Mouse (Mus musculus) T-helper 1 cell (primary cell): ENCODE measurements around the gene Foxn4.

ENCODE experiments used
- in situ Hi-C: fragments of 300-600 bp; cut with MboI, MseI; formaldehyde crosslinking; loops from one replicate; pipeline ENCODE4 v1.15.1; 2025; ENCODE audit warnings: high pct_unique_total_duplicates

Foxn4 gene

GRCm38 (mm10) chr5:114279382-114280143 lies 6.0 kb upstream of the Foxn4 start:
- in situ Hi-C loops = loop anchor here (5.0 kb wide), 1 partner anchor 77 kb away; no protein-coding TSS in a partner anchor

GRCm38 (mm10) chr5:114275991-114276390 lies 2.4 kb upstream of the Foxn4 start:
- in situ Hi-C loops = no loop called here

DNA sequence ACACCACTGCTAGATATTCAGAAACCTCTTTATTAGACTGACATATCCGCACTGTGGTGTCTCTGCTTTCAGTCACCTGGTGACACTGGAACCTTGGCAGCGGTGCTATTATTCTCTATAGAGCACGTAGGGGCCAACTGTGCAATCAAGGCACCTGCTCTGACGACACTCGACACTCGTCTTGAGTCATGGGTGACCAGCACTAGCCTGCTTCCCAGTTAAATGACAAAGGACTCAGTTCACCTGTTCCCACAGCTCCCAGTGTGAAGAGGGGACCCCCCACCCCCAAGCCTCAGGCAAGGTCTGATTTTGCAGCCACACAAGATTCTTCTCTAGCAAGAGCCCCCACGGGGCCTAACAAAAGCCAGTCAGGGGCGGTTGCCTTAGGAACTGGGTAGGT lies 1.7 kb upstream of the Foxn4 start:
- in situ Hi-C loops = no loop called here

DNA sequence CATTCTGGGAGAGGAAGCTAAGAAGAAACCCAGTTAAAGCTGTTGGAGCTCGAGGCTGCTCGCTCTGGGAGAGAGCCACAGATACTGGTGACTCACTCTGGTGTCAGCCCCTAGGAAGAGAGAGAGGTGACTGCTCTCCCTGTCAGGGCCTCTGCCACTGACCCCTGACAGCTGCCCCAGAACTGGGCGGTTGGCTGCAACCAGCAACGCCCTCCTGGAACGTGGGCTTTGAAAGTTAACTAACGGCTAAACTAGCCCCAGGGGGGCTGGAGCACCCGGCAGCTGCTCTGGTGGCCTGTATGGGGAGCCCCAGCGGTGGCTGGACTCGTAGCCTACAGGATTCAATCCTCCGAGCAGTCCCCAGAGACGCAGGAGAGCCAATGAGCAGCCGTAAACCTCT lies 3.6 kb downstream of the Foxn4 start:
- in situ Hi-C loops = no loop called here

DNA sequence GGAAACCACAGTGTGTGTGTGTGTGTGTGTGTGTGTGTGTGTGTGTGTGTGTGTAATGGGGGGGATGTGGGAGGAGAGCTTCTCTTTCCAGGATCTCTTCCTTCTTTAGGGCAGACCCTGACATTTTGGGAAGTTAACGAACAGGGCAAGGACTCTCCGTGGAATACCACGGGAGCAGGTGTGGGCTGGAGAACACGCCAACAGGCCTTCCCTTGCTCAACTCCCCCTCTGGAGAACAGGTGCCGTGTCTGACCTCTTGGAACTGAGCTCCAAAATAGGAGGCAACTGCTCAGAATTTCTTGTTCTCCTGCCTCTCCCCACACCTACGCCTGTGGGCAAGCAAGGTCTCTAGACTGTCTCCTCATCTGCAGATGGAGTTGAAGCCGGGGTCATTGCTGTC lies 4.1 kb downstream of the Foxn4 start:
- in situ Hi-C loops = no loop called here

GRCm38 (mm10) chr5:114268646-114269045 lies 5.0 kb downstream of the Foxn4 start:
- in situ Hi-C loops = no loop called here

DNA sequence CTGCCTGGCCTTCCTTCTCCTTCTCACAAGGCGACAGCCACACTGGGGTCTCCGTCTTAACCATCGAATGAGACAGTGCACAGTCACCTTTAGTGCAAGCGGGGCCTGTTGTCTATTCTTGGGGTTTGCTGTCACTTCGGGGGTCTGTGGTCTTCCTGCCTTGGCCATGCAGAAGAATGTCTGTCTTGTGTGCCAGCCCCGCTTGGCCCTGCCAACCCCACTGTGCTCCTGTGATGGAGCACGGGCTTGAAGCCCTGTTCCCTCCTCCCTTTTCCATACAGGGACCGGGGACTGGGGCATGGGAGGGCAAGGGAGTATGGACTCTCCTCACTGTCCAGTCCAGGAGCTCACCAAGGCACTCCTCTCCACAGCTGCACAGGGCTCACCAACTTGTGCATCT lies 8.8 kb downstream of the Foxn4 start:
- in situ Hi-C loops = no loop called here

DNA sequence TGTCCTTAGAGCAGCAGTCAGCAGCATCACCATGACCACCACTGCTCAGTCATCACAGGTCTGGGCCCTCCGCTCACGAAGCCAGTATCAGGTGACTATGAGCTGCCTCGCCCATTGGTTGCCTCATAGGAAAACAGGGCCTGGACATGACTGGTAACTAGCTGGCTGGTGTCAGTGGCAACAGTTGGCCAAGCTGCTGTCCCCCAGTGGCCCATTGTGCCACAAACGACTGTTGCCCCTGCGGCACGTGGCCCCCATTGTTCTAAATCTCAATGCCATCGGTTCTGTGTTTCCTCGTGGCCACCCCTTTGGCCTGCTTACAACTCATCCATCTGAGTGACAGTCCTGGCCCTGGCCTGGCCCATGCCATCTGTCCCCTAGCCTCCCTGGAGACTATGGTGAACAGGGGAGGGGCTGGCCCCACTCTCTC lies 9.6 kb downstream of the Foxn4 start:
- in situ Hi-C loops = no loop called here

DNA sequence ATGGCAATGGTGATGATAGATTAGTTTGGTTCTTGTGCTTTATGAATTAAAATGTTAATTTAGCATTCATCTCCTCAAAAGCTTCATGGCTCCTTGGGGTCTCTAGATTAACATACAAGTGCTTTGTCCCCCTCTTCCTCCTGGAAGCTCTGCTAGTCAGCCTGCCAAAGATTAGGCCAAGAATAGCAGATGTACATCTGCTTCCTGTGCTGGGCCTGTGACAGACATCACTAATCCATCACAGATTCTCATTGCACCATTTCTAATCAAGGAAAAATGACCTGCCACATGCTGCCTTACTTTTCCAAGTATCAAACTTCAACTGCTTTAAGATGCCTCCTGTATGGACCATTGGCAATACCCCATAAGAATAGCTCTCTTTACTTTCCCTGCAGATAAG lies 12.1 kb downstream of the Foxn4 start:
- in situ Hi-C loops = no loop called here

GRCm38 (mm10) chr5:114259495-114259894 lies 14.1 kb downstream of the Foxn4 start:
- in situ Hi-C loops = loop anchor here (10.0 kb wide), 1 partner anchor 1605 kb away; no protein-coding TSS in a partner anchor

- in situ Hi-C loops = loop anchor here (5.0 kb wide), 1 partner anchor 64 kb away; no protein-coding TSS in a partner anchor
Observed at GRCm38 (mm10) chr5:114248174-114248589, 25.4 kb downstream of the Foxn4 start.

DNA sequence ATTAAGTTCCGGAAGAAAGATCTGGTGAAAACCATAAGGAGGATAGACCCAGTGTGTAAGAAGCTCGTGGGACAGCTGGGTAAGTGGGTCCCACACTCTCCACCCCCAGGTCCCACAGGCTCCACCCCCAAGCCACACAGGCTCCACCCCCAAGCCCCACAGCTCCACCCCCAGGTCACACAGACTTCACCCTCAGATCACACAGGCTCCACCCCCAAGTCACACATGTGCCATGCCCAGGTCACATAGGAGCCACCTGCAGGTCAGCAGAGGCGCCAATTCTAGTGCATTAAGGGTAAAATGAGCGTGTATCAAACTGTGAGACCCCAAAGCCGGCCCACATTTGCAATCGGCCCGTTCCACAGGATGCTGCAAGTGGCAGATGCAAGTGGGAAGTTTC lies 27.1 kb downstream of the Foxn4 start:
- in situ Hi-C loops = loop anchor here (5.0 kb wide), 1 partner anchor 66 kb away; no protein-coding TSS in a partner anchor

DNA sequence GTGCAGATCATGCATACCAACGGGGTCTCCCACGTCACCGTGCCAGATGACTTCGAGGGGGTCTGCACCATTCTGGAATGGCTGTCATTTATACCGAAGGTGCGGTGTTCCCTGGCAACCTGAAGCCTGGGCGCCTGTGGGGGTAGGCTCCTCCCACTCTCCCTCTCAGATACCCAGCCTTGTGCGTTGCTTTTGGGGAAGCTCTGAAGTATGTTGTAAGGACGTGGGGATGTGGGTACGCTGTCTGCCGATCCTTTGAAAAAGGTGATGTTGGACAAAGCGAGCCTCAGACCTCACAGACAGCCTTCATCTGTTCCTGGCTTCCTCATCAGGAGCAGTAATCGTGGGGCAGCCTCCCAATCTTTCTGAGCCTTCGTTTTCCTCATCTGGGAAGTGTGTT lies 33.9 kb downstream of the Foxn4 start:
- in situ Hi-C loops = no loop called here

GRCm38 (mm10) chr5:114238924-114239323 lies 34.7 kb downstream of the Foxn4 start:
- in situ Hi-C loops = no loop called here

GRCm38 (mm10) chr5:114228901-114229300 lies 44.7 kb downstream of the Foxn4 start:
- in situ Hi-C loops = no loop called here

- in situ Hi-C loops = no loop called here
Observed at GRCm38 (mm10) chr5:114226051-114226450, 47.6 kb downstream of the Foxn4 start.

- in situ Hi-C loops = no loop called here
Observed at GRCm38 (mm10) chr5:114218771-114219170, 54.8 kb downstream of the Foxn4 start.

GRCm38 (mm10) chr5:114213183-114213582 lies 60.4 kb downstream of the Foxn4 start:
- in situ Hi-C loops = no loop called here

- in situ Hi-C loops = no loop called here
Observed at GRCm38 (mm10) chr5:114206158-114206557, 67.4 kb downstream of the Foxn4 start.
